Mouse (Mus musculus): Measurements from ENCODE around the gene Tspoap1.

Gene Tspoap1

GRCm38 (mm10) chr11:87814831-87815230 lies 54.5 kb downstream of the Tspoap1 start:
- DNase-seq (ENCODE audit: low spot score) = no peak

GRCm38 (mm10) chr11:87816707-87817442 lies 56.5 kb downstream of the Tspoap1 start:
- peak; percentile 31 for DNase-seq (ENCODE audit: low spot score)

DNA sequence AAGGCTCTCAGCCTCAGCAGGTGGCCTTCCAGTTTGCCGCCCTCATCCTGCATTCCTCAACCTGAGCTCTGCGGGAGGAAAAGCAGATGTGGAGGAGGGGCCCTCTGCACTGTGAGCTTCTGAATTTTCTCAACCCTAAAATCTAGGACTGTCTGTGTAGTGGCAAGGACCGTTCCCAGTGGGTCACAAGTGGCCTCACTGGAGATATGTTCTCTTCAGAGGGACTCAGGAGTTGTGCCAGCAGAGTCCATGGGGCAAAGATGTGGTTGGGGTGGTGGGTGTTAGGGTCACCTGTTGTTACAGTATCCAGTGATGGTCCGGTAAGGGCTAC lies 57.1 kb downstream of the Tspoap1 start:
- DNase-seq (ENCODE audit: low spot score) = no peak

GRCm38 (mm10) chr11:87821502-87821901 lies 61.2 kb downstream of the Tspoap1 start:
- no peak for DNase-seq (ENCODE audit: low spot score)

DNA sequence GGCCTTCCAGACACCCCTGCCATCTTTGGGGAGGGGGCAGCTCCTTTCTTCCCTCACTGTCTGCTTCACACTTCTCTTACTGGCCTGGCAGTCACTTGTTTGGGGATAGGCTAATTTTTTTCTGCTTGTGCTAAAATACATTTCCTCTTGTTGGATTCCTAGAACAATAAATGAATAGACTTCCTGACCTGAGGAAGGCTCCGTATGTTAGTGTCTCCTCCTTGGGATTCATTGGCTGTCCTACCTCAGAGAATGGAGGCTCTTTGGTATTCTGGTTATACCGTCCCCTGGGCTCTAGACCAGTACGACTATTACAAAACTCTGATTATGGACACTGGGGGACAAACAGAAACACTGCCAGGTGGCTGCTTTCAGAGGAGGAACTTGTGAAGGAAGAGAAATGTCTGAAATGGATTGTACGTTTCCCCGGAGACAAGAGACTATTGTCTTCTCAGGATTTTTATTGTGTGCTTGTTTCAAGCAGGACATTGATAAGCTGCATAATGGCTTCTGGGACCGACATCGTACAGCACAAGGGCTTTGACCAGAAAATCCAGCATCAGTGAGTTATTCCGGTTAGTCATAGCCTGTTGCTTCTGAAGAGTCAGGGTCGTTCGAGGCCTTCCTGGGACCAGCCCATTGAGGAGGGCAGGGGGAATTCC lies 68.0 kb downstream of the Tspoap1 start, which contains the start of gene Lpo:
TSS of gene Lpo (minus strand) at position 51 of the 662 bp plus-strand sequence.
- DNase-seq (ENCODE audit: low spot score) = no peak

All from ovary, postnatal 36 days (tissue).